Mouse (Mus musculus): Measurements from ENCODE around the gene Olfr1002. TPM values are rescaled to one million over a fixed set of nuclear protein-coding genes. Genes with fewer than 3 reads are reported as not detected.

Gene Olfr1002
- not detected in 2 replicates for polyA plus RNA-seq (2012; rRNA removed; ENCODE audit: low replicate concordance)

GRCm38 (mm10) chr2:85650604-85651003 is at the start of gene Olfr1002:
Gene Olfr1002 (minus strand): TSS chr2:85650704.

GRCm38 (mm10) chr2:85689131-85689530 is 38.6 kb upstream of the Olfr1002 start, which contains the start of gene Olfr1008:
Gene Olfr1008 (plus strand): TSS chr2:85689431.

GRCm38 (mm10) chr2:85678667-85679066 is 28.2 kb upstream of the Olfr1002 start, which contains the start of gene Olfr1006:
Gene Olfr1006 (minus strand): TSS chr2:85678767.

GRCm38 (mm10) chr2:85664355-85664754 is 13.9 kb upstream of the Olfr1002 start, which contains the start of gene Olfr154:
Gene Olfr154 (minus strand): TSS chr2:85664455.

GRCm38 (mm10) chr2:85611803-85612202 is 38.7 kb downstream of the Olfr1002 start, which contains the start of gene Olfr1000:
Gene Olfr1000 (minus strand): TSS chr2:85611903.

Other genes with a start within 250 kb of the Olfr1002 start
- gene Olfr992, start 241.2 kb downstream of the Olfr1002 start, polyA plus RNA-seq (2012; rRNA removed; ENCODE audit: low replicate concordance), result not detected in 2 replicates
- gene Olfr993, start 235.8 kb downstream of the Olfr1002 start, polyA plus RNA-seq (2012; rRNA removed; ENCODE audit: low replicate concordance), result not detected in 2 replicates
- not detected in 2 replicates for gene Olfr994, start 214.3 kb downstream of the Olfr1002 start, polyA plus RNA-seq (2012; rRNA removed; ENCODE audit: low replicate concordance)
- not detected in 2 replicates for gene Olfr995, start 207.1 kb downstream of the Olfr1002 start, polyA plus RNA-seq (2012; rRNA removed; ENCODE audit: low replicate concordance)
- gene 4833423E24Rik, start 131.7 kb downstream of the Olfr1002 start, polyA plus RNA-seq (2012; rRNA removed; ENCODE audit: low replicate concordance), result 0.43 TPM in 1 of 2 replicates, not detected in the other
- gene Olfr996, start 71.5 kb downstream of the Olfr1002 start, polyA plus RNA-seq (2012; rRNA removed; ENCODE audit: low replicate concordance), result not detected in 2 replicates
- gene Olfr998, start 61.8 kb downstream of the Olfr1002 start, polyA plus RNA-seq (2012; rRNA removed; ENCODE audit: low replicate concordance), result not detected in 2 replicates
- not detected in 2 replicates for gene Olfr1000, start 38.8 kb downstream of the Olfr1002 start, polyA plus RNA-seq (2012; rRNA removed; ENCODE audit: low replicate concordance)
- gene Olfr154, start 13.8 kb upstream of the Olfr1002 start, polyA plus RNA-seq (2012; rRNA removed; ENCODE audit: low replicate concordance), result not detected in 2 replicates
- not detected in 2 replicates for gene Olfr1006, start 28.1 kb upstream of the Olfr1002 start, polyA plus RNA-seq (2012; rRNA removed; ENCODE audit: low replicate concordance)
- not detected in 2 replicates for gene Olfr1008, start 38.7 kb upstream of the Olfr1002 start, polyA plus RNA-seq (2012; rRNA removed; ENCODE audit: low replicate concordance)
- gene Olfr1009, start 64.7 kb upstream of the Olfr1002 start, polyA plus RNA-seq (2012; rRNA removed; ENCODE audit: low replicate concordance), result not detected in 2 replicates
- not detected in 2 replicates for gene Olfr1012, start 112.1 kb upstream of the Olfr1002 start, polyA plus RNA-seq (2012; rRNA removed; ENCODE audit: low replicate concordance)
- not detected in 2 replicates for gene Olfr1013, start 116.4 kb upstream of the Olfr1002 start, polyA plus RNA-seq (2012; rRNA removed; ENCODE audit: low replicate concordance)
- gene Olfr1014, start 122.0 kb upstream of the Olfr1002 start, polyA plus RNA-seq (2012; rRNA removed; ENCODE audit: low replicate concordance), result not detected in 2 replicates
- gene Olfr1015, start 131.3 kb upstream of the Olfr1002 start, polyA plus RNA-seq (2012; rRNA removed; ENCODE audit: low replicate concordance), result not detected in 2 replicates
- not detected in 2 replicates for gene Olfr1016, start 151.8 kb upstream of the Olfr1002 start, polyA plus RNA-seq (2012; rRNA removed; ENCODE audit: low replicate concordance)
- not detected in 2 replicates for gene Olfr1018, start 167.8 kb upstream of the Olfr1002 start, polyA plus RNA-seq (2012; rRNA removed; ENCODE audit: low replicate concordance)
- not detected in 2 replicates for gene Olfr1019, start 194.8 kb upstream of the Olfr1002 start, polyA plus RNA-seq (2012; rRNA removed; ENCODE audit: low replicate concordance)
- not detected in 2 replicates for gene Olfr1020, start 196.3 kb upstream of the Olfr1002 start, polyA plus RNA-seq (2012; rRNA removed; ENCODE audit: low replicate concordance)
- not detected in 2 replicates for gene Olfr1022, start 217.9 kb upstream of the Olfr1002 start, polyA plus RNA-seq (2012; rRNA removed; ENCODE audit: low replicate concordance)
- gene Olfr1023, start 234.9 kb upstream of the Olfr1002 start, polyA plus RNA-seq (2012; rRNA removed; ENCODE audit: low replicate concordance), result not detected in 2 replicates